Mouse (Mus musculus): Measurements from ENCODE around the gene Nyx. TPM values are rescaled to one million over a fixed set of nuclear protein-coding genes. Genes with fewer than 3 reads are reported as not detected.

Gene Nyx
- polyA plus RNA-seq, 1 experiment from 2014 or later, result not detected

DNA sequence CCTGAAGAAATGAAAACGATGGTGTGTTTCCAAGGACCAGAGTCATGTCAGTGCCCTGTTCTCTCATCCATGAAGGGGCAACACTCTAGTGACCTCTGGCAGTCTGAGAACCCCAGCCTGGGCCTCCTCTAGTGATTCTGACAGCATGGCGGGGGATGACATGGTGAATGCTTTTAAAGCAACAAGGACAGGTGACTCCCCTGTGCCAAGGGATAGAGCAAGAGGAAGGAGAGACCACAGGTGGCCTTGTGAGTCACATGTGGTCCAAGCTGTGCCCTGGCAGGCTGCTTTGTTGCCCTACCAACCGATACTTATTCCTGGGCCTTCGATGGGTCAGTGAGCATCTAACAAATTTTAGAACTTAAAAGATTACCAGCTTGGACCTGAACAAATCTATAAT is 54.7 kb downstream of the Nyx start:
- Histone ChIP-seq H3K4me2 (no peak overlapping the region), H3K9me3 (replicated peaks; ENCODE audit: control insufficient read depth, low read length) (no peaks in the 10 kb centered on the region), H3K9ac (ENCODE audit: low read depth, low read length) (no peak overlapping the region), H3K27me3 (ENCODE audit: control insufficient read depth, insufficient read depth, low read length) (peaks cover 6% of the 10 kb centered on the region), H3K4me3 (ENCODE audit: low read depth, low read length) (no peak overlapping the region), H3K4me1 (ENCODE audit: control insufficient read depth, insufficient read depth, low read length) (no peaks in the 10 kb centered on the region), H3K36me3 (ENCODE audit: control insufficient read depth, insufficient read depth, low read length) (no peaks in the 10 kb centered on the region), H3K27ac (ENCODE audit: low read depth, low read length) (no peak overlapping the region)
- no peak for ATAC-seq (replicated peaks; ENCODE audit: insufficient number of reproducible peaks, low FRiP score, low TSS enrichment)
- WGBS (ENCODE audit: insufficient replicate concordance), result 79% methylated on average over 4 of the region's 4 CpGs

DNA sequence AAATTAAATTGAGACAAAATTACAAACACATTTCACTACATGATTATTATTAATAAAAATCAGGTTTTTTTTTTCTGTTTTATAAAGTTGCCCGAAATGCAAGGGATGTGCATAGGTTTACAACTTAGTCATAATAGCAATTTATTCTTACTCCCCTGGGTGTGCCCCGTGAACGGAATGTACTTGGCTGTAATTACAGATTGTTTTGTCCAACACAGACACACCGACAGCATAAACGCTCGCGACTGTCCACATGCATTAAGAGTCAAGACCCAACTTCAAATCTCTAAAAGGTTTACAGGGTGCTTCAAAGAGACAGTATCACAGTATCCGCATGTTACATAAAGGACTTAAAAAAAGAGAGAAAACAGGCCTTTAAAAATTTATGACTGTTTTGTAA is 55.4 kb downstream of the Nyx start:
- no peak overlapping the region for H3K4me2 ChIP-seq
- H3K27ac ChIP-seq (ENCODE audit: low read depth, low read length), result no peak overlapping the region
- H3K27me3 ChIP-seq (ENCODE audit: control insufficient read depth, insufficient read depth, low read length), result peaks cover 5% of the 10 kb centered on the region
- ATAC-seq (replicated peaks; ENCODE audit: insufficient number of reproducible peaks, low FRiP score, low TSS enrichment), result no peak
- no peak overlapping the region for H3K4me3 ChIP-seq (ENCODE audit: low read depth, low read length)
- no peaks in the 10 kb centered on the region for H3K36me3 ChIP-seq (ENCODE audit: control insufficient read depth, insufficient read depth, low read length)
- H3K4me1 ChIP-seq (ENCODE audit: control insufficient read depth, insufficient read depth, low read length), result no peaks in the 10 kb centered on the region
- 90% methylated on average over 8 of the region's 8 CpGs for WGBS (ENCODE audit: insufficient replicate concordance)
- no peak overlapping the region for H3K9ac ChIP-seq (ENCODE audit: low read depth, low read length)
- H3K9me3 ChIP-seq (replicated peaks; ENCODE audit: control insufficient read depth, low read length), result no peaks in the 10 kb centered on the region

Other genes starting within 250 kb of the Nyx start
- 99.8 and 111 TPM in 2 replicates for gene Ddx3x, start 185.1 kb upstream of the Nyx start, polyA plus RNA-seq (2014; fragmentation: Nextera tagmentation; extraction: Ambion mirVana)
- 0.62 and 0.75 TPM in 2 replicates for gene Gpr34, start 166.0 kb downstream of the Nyx start, polyA plus RNA-seq (2014; fragmentation: Nextera tagmentation; extraction: Ambion mirVana)
- gene Gpr82, start 195.3 kb downstream of the Nyx start, polyA plus RNA-seq (2014; fragmentation: Nextera tagmentation; extraction: Ambion mirVana), result 0.06 and 0.34 TPM in 2 replicates